In genomic region chr2:113634051-113634747, GRCm38 (mm10) we compare ENCODE assay signal across 14 mouse cellular contexts.
"Had no signal": no experiment of that assay in that cellular context is flagged by ENCODE, and none has a peak within 500 bp of the region (broad histone marks: within the 10 kb centered on the region; RNA-seq: fewer than 3 reads in every experiment).

No protein-coding gene starts in this region.

- H3K27ac ChIP-seq: liver, embryonic 12.5 days; liver, embryonic 14.5 days; midbrain, embryonic 10.5 days; midbrain, embryonic 12.5 days; midbrain, embryonic 15.5 days; neural tube, embryonic 12.5 days had no signal

- ATAC-seq: liver, embryonic 12.5 days; midbrain, embryonic 15.5 days had no signal

- DNase-seq: lung, adult 18-20 months; lung, embryonic 14.5 days; lung, postnatal 10 days; lung, postnatal 4 days; right cerebral cortex, postnatal 14 days; thymus, adult 2 months; thymus, postnatal 14 days; thymus, postnatal 36 days had no signal

- H3K4me1 ChIP-seq: liver, embryonic 12.5 days; midbrain, embryonic 12.5 days; midbrain, embryonic 15.5 days; neural tube, embryonic 12.5 days had no signal

- H3K27me3 ChIP-seq: liver, embryonic 12.5 days; midbrain, embryonic 12.5 days; midbrain, embryonic 15.5 days; neural tube, embryonic 12.5 days had no signal

- H3K4me3 ChIP-seq: liver, embryonic 12.5 days; midbrain, embryonic 10.5 days; midbrain, embryonic 12.5 days; midbrain, embryonic 15.5 days; neural tube, embryonic 12.5 days had no signal

- H3K9me3 ChIP-seq: liver, embryonic 12.5 days; midbrain, embryonic 10.5 days; midbrain, embryonic 12.5 days; midbrain, embryonic 15.5 days; neural tube, embryonic 12.5 days had no signal

- H3K4me2 ChIP-seq: liver, embryonic 12.5 days; lung, embryonic 14.5 days; midbrain, embryonic 12.5 days; midbrain, embryonic 15.5 days; neural tube, embryonic 12.5 days had no signal

- H3K9ac ChIP-seq: liver, embryonic 12.5 days; liver, embryonic 14.5 days; lung, embryonic 14.5 days; midbrain, embryonic 12.5 days; midbrain, embryonic 15.5 days; neural tube, embryonic 12.5 days had no signal

- H3K36me3 ChIP-seq: liver, embryonic 12.5 days; midbrain, embryonic 10.5 days; midbrain, embryonic 12.5 days; midbrain, embryonic 15.5 days; neural tube, embryonic 12.5 days had no signal
